Mouse (Mus musculus) frontal cortex, postnatal 10 days (tissue): ENCODE results near the gene Tmed1.
"Not testable (repeated sequence)": the region's sequence is repeated elsewhere in the genome, so short reads cannot be mapped to it uniquely, and the experiment has no call there.

ENCODE experiments used
- DNase-seq, 2 experiments: peaks; one replicate each; pipeline ENCODE4 v3.0.0; 2022; ENCODE audit warnings: low spot score in 2 of 2, mixed read lengths in 1 of 2

Tmed1 gene

DNA sequence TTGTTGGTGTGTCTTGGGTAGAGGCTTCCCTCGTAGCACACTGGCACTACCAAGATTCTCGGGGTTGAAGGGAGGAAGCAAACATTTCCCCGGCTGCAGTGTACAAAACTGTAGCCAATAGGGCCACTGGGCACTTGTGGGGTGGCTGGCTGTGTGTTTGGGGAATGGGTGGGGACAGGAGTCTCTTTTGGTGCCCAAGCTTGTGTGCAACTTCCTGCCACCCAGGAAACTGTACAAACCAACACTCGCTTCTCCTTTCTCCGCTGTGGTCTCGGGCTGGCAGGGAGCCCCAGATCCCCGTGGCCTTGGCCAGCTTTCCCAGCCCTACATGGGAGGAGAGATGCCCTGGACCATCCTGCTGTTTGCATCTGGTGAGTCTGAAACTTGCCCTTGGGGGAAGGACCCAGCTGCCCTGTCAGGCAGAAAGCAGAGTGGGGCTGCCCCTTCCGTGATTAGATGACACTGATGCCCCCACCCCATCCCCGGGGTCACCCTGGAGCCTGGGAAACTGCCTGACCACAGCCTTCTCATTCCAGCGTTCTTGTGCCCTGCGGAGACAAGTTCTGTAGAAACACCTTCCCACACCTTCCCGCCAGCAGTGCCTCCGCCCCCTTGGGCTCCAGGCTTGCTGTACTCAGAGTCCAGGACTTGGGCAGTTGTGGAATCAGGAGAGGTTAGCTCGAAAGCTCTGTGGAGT lies 16.0 kb upstream of the Tmed1 start, which contains the start of gene AB124611:
AB124611 (plus strand) TSS at position 240 of the 697 bp plus-strand sequence.
- no peak for DNase-seq

DNA sequence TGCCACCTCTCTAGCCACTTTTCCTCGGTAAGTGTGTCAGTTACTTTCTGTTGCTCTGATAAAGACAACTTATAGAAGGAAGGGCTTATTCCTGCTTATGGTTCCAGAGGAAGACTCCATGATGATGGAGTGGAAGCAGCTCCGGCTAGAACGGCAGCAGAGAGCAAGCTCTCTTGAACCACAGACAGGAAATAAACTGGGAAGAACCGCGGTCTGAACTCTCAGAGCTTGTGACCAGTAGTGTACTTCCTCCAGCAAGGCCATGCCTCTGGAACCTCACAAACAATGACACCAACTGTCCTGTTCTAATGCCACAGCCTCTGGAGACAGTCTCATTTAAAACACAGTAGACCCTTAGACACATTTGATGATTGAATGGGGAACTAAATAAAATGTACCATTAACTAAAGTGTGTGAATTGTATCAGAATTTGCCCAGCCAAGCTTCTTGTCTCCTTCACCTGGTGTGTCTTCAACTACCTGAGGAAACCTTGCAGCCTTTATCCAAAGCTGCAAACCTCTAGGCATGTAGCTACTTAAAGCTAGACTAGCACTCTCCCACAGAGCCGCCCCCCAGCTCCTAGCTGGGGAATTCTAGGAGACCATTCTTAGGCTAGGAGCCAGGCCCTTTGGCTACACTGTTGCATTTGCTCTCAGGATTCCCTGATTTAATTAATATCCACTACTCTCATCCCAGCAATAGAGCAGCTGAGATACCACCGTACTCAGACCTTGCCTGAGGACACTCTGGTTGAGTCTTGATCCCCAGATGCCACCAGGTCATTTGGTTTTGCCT lies 15.3 kb upstream of the Tmed1 start:
- no peak for DNase-seq

DNA sequence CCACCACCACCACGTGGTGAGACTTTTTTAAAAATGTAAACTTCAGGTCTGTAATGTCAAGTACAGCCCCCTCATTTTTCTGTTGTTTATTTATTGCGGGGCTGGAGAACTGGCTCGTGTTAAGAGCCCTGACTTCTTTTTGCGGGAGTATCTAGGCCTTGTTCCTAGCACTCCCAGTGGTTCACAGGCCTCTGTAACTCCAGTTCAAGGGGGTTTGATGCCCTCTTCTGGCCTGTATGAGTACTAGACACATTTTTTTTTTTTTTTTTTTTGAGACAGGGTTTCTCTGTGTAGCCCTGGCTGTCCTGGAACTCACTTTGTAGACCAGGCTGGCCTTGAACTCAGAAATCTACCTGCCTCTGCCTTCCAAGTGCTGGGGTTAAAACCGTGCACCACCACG lies 8.6 kb upstream of the Tmed1 start:
- not testable (repeated sequence) for DNase-seq

DNA sequence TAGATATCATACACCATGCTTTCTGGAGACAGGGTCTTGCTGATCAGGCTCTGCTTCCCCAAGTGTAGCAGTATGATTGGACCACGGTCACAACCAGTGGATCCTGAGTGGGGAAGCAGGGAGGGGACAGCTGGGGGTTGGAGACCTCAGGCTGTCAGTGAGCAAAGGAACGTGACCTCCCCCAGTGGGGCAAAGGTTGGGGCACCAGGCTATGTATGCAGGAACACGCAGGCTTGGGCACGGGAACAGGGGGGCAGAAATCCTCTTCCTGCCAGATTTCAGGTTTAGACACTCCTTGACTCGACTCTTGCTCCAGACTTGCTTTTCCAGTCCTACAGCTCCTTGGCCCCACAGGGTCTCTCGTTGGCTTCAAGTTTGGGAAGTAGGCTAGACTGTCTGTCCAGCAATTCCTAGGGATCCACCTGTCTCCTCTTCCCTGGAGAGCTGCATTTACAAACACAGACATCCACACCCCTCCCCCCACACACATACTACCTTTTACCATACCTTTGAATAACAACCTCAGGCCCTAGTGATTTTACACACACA lies 8.0 kb upstream of the Tmed1 start:
- no peak for DNase-seq

DNA sequence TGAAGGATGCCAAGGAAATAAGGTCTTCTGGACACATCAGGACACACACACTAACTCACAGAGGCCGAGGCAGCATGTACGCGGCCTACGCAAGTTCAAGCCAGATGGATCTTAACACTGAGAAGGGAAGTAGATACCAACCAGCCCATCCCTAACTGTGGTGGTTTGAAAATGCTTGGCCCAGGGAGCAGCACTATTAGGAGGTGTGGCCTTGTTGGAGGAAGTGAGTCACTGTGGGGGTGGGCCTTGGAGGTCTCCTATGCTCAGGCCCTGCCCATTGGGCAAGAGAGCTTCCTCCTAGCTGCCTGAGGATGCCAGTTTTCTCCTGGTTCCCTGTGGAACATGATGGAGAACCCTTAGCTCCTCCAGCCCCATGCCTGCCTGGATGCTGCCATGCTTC lies 3.4 kb upstream of the Tmed1 start:
- no peak for DNase-seq

DNA sequence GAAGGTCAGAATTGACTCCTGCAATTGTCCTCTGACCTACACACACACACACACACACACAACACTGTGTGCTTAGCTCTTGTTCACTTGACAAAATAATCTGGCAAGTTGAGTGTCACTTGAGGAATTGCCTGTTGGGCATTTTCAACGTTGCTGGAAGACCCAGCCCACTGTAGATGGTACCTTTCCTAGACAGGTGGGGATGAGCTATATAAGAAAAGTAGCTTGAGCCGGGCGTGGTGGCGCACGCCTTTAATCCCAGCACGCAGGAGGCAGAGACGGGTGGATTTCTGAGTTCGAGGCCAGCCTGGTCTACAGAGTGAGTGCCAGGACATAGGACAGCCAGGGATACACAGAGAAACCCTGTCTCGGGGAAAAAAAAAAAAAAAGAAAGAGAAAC lies 1.0 kb upstream of the Tmed1 start:
- no peak for DNase-seq

DNA sequence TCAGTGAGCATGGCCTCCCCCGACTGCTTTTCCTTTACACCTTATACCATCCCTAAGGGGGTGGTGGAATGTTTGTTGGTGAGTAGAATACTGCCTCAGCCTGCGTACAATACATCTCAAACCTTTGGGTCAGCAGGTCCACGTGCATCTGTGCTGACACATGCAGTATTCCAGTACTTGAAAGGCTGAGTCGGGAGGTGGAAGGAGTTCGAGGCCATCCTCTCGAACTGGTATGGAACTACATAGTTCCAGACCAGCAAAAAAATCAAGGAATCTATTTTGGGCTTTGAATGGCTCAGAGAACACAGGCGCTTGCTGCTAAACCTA lies 600 bp upstream of the Tmed1 start:
- DNase-seq: peak in 1 of 2 experiments; percentile 41

DNA sequence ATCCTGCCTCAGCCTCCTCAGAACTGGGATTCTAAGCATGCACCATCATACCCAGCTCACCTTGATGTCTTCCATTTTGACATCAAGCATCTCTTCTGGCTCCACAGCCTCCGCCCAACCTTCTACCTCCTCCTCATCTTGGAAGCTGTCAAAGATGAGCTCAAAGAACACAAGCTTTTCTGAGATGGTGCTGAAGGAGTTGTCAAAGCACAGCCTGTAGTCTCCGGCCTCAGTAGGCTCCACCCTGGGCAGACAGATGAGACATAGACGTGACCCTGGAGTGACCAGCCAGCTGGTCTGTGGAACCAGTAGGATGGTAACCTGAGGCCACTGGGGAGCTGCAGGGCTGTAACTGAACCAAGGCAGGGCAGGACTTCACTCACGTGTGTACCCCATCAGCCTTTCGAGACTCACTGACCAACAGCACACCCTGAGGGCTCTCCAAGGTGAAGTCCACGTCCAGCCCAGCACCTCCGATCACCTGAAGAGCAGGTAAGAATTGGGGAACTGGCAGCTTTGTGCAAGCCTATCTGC lies 1.1 kb downstream of the Tmed1 start:
- DNase-seq: no peak

DNA sequence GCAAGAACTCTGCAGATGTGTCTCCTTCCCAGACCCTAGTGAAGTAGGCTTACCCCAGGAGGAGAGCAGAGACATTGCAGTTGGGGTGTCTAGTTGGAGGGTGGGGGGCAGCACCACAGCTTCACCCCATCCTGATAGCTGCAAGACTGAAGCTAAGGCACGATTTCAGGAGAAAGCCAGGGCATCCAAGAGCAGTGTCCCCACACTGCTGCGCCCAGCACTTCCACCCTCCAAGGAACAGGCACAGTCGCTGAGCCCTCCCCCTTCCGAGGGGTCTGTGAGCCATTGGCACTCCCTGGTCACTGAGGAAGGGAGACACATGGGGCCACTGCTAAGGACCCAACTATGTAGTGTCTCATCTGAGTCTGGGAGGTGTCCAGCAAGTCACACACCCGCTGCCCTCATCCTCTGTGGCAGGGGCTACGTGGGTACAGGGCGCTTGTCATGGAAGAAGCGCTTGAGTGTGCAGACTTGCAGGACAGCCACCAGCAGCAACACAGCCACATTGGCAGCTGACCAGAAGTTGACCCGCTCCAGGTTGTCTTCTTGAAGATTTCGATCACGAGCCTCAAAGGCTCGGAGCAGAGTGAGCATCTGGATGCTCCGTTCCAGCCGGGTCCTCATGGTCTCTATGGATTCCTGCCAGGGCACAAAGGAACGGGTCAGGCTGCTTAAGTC lies 2.2 kb downstream of the Tmed1 start:
- DNase-seq: no peak

DNA sequence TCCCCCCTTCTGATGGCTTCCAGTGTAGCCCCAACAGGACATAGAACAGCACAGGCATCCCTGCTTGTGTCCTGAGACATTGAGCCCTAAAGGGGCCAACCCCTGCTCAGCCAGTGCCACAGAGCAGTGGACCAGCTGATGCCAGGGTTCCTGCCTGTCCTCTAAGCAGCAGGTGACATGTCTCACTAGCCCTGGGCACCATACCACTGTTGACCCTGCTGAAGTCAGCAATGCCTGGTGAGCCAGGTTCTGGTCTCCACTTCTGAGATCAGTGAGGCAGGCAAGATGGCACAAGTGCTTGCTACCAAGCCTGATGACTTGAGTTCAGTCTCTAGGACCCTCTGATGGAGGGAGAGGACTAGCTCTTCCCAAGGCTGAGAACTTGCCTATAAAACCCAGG lies 4.3 kb downstream of the Tmed1 start:
- no peak for DNase-seq

DNA sequence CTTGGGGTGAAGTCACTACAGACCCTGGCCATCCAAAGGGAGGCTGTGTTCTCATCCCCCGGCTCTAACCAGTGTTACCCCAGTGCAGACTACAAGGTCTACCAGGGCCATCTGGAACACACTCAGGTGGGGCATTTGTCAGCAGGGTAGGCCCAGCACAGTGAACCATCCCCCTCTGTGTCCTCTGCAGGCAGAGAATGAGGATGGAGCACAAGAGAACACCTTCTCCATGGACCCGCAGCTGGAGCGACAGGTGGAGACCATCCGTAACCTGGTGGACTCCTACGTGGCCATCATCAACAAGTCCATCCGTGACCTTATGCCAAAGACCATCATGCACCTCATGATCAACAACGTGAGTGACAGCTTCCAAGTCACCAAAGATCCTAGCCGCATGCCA lies 6.7 kb downstream of the Tmed1 start:
- no peak for DNase-seq

DNA sequence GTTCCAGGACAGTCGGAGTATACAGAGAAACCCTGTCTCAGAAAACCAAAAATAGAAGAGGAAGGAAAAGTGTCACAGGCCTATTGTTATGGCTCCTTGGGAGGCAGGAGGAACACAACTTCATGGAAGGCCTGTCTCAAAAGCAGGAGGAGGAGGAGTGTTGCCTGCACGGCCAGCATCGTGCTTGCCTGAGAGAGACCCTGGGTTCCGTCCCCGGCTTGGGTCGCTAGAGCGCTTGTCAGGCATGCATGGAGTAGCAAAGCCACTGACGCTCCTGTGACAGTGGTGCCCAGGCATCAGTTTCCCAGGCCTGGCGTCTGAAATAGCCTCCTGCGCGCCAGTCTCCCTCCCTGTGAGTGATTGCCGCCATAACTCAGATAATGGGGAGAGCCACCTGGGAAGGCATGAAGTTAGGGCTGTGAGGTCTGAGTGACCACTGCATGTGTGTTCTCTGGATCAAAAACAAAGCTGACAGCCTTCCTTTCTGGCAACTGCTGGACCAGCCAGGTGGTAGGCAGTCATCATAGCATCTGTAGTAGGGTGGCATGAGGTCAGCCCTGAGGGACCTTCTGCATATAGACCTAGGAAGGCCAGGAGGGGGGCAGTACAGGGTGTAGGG lies 11.7 kb downstream of the Tmed1 start:
- DNase-seq: no peak

DNA sequence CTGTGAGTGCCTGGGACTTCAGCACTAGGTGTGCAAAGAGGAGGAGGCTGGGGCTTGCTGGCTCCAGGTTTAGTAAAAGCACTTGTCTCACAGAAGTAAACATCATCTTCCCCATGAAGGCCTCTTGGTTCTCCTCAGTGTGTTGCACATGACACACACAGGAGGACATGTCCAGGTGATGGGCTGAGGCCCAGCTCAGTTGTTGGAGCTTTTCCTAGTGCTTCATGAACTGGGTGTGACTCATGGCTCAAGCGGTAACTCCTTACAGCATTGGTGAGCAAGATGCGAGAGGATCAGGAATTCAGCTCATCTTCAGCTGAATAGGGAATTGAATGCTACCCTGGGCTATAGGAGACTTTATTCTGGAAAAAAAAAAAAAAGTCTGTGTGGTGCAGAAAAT lies 12.4 kb downstream of the Tmed1 start:
- DNase-seq: no peak

DNA sequence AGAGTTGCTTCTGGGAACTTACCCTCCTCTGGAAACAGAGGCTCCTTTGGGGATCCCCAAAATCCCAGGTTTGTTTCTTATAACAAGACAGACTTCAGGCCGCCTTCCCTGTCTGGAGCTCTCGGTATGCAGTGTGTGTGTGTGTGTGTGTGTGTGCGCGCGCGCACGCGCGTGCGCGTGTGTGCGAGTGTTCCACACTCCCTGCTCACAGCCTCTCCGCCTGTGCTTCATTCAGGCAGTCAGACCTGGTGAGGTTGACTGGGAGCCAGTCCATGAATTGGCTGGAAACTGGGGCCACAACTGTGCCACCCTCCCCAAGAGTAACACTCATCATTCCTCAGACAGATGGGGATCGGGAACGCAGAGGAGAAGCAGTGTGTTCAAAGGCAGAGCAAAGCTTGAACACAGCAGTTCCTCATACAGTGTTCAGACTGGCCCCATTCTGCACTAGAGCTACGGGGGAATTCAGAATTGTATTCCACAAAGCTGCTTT lies 13.0 kb downstream of the Tmed1 start:
- no peak for DNase-seq

DNA sequence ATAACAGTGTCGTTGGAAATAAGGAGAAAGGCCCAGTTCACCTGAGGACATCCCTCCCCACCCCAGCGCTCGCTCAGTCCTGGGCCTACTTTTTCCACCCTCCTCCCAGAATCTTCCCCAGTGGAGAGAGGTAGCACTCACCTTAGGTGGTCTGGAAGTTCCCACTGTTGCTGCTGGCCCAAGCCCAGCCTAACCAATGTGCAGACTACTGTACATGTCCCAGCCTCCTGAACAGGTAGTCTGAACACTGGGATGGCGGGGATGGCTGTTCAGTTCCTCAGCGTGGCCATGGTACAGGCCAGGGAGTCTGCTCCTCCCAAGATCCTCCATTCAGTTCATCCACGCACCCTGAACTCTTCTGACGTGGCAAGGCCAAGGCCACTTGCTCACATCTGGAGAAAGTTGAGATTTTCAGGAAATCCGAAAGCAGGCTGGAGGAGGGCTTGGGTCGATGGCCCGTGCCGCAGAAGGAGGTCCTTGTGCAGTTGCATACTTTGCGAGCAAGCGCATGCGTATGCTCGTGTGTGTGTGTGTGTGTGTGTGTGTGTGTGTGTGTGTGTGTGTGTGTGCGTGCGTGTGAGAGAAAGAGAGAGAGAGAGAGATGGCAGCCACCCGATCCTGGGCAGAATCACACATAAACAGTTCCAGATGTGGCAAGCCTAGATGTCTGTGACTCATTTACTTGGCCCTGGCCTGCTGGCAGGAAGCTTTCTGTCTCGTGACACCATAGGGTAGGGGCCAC lies 13.6 kb downstream of the Tmed1 start:
- DNase-seq: no peak

DNA sequence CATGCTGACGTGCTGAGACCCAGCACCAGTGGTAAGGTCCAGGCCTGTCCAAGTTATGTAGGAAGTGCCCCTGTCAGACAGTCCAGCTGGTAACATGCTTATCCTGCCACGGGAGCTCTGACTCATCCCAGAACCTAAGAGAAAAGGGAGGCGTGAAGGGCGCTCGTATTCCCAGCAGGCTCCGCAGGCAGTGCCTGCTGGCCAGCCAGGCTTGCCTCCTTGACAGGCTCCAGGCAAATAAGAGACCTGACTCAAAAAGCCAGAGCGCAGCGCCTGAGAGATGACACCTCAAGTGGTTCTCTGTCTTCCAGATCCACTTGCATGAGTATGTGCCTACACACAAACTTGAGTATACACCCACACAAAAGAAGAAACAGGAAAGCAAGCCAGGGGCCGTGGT lies 15.3 kb downstream of the Tmed1 start:
- DNase-seq: no peak

DNA sequence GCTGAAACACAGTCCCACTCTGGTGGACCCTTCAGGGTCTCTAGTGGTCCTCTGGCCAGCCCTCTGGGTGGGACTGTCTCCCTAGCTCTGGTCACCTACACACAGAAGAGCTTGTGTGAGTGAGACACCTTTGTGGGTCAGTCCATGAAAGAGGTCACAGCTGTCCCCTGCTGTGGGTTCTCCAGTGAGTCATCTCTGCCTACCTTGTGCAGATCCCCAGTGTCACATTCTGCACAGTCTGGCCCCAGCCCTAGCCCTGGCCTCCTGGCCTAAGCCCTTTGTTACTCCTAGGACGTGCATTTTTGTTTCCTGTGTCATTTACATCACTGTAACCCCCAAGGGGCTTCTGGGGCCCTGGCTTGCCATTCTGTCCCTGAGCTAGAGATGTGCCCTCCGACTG lies 16.1 kb downstream of the Tmed1 start:
- no peak for DNase-seq

DNA sequence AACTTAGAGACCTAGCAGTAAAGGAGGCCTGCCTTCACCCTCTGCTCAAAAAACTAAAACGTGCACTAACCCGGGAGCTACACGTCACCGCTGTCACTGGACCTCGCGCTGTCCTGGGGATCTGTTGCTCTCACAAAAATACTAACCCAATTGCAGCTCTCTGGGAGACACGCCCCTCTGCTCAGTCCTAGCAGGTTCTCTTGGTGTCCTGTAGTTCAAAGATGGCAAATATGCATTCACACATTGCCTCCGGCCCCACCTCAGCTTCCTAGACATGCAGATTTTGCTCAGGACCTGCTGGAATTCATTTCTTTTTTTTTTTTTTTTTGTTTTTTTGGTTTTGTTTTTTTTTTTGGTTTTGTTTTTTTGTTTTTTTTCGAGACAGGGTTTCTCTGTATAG lies 19.4 kb downstream of the Tmed1 start:
- no peak for DNase-seq

DNA sequence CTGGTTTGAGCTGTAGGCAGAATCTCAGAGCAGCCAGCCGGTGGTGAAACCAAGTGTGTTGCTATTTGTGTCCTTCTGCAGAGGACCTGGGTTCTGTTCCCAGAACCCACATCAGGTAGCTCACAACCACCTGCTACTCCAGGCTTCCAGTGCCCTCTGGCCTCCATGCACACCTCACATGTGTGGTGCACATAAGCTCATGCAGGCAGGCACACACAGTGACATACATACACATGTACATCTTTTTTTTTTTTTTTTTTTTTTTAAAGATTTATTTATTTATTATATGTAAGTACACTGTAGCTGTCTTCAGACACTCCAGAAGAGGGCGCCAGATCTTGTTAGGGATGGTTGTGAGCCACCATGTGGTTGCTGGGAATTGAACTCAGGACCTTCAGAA lies 21.8 kb downstream of the Tmed1 start:
- DNase-seq: not testable (repeated sequence)

DNA sequence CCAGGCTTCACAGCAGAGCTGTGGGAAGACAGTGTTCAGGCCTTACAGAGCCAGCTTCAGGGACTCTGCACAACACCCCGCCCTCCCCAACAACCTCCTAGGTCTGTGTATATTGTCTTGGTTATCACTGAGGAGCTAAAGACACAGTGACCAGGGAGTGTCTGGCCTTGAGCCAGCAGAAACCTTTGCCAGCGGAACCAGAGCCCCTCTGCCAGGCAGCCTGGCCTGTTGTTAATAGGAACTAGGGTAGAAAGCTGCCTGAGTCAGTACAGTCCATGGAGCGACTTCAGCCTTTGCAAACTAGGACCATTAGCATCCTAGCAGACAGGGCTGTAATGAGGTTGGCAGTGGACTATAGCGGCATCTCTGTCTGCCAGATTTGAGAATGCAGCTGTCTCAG lies 26.0 kb downstream of the Tmed1 start:
- no peak for DNase-seq

DNA sequence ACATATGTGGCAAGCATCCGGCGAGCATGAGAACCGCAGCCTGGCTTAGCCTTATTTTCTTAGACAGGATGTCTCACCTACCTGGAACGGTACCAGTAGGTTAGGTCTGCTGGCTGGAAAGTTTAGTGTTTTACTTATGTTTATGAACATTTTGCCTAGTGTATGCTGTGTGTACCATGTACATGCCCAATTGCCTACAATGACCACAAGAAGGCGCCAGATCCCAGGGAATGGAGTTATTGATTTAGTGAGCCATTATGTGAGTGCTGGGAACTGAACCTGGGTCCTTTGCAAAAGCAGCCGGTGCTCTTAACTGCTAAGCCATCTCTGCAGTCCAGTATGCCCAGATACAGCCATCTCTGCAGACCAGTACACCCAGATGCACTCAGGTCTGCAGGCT lies 32.3 kb downstream of the Tmed1 start:
- DNase-seq: no peak
